Mouse (Mus musculus) midbrain, embryonic 12.5 days (tissue): Measurements from ENCODE around the gene Cyp2d40. TPM values are rescaled to one million over a fixed set of nuclear protein-coding genes. Genes with fewer than 3 reads are reported as not detected.

Experiments used
- ATAC-seq: fragments of 200-750 bp; cut with Nextera tagmentation; 2 replicates; pipeline ENCODE4 v1.8.0; 2017; ENCODE audit warnings: low read depth, moderate TSS enrichment, moderate library complexity; ENCODE audit not compliant: low FRiP score
- H3K27ac ChIP-seq: fragments of 300-500 bp; sonication (generic); replicated peaks from 2 replicates; pipeline ENCODE4 v1.5.1; 2016; ENCODE audit warnings: mild to moderate bottlenecking
- H3K27me3 ChIP-seq: fragments of 300-500 bp; sonication (generic); 2 replicates; pipeline ENCODE4 v1.6.1; 2016; ENCODE audit warnings: mild to moderate bottlenecking
- H3K36me3 ChIP-seq: fragments of 300-500 bp; sonication (generic); 2 replicates; pipeline ENCODE4 v1.6.1; 2016
- H3K4me1 ChIP-seq: fragments of 300-500 bp; sonication (generic); 2 replicates; pipeline ENCODE4 v1.6.1; 2016
- H3K4me2 ChIP-seq: fragments of 300-500 bp; sonication (generic); replicated peaks from 2 replicates; pipeline ENCODE4 v1.6.1; 2016; ENCODE audit warnings: mild to moderate bottlenecking, moderate library complexity
- H3K4me3 ChIP-seq: fragments of 300-500 bp; sonication (generic); 2 replicates; pipeline ENCODE4 v1.5.1; 2016; ENCODE audit warnings: mild to moderate bottlenecking
- H3K9ac ChIP-seq: fragments of 300-500 bp; sonication (generic); replicated peaks from 2 replicates; pipeline ENCODE4 v1.6.1; 2016; ENCODE audit warnings: mild to moderate bottlenecking, moderate library complexity
- H3K9me3 ChIP-seq: fragments of 300-500 bp; sonication (generic); 2 replicates; pipeline ENCODE4 v1.6.1; 2016; ENCODE audit warnings: mild to moderate bottlenecking
- WGBS: fragments of 180-500 bp; shearing (Covaris S2); methylation state at CpG from one replicate; pipeline ENCODE4 v1.1.7; 2016; 5-methylcytosine and 5-hydroxymethylcytosine counted together
- polyA plus RNA-seq: library from polyadenylated mRNA; unstranded; fragments of >200 nt; fragmentation: Nextera tagmentation; extraction: Ambion mirVana; gene quantifications from 2 replicates; pipeline ENCODE4 v1.2.1, GENCODE M21; 2016

Cyp2d40 gene
- not detected in 2 replicates for polyA plus RNA-seq

- Histone ChIP-seq H3K36me3 (no peaks in the 10 kb centered on the region), H3K27ac (no peak within 1 kb of the TSS), H3K4me1 (no peaks in the 10 kb centered on the region), H3K9ac (no peak within 1 kb of the TSS), H3K9me3 (no peaks in the 10 kb centered on the region), H3K27me3 (no peaks in the 10 kb centered on the region), H3K4me3 (no peak within 1 kb of the TSS), H3K4me2 (no peak within 1 kb of the TSS)
- WGBS: 92% methylated on average over 9 of the region's 9 CpGs
- ATAC-seq: no peak
These were observed at the start of gene Cyp2d40 for GRCm38 (mm10) chr15:82763631-82764420. Gene Cyp2d40 (minus strand): TSS chr15:82764183.

- no peak overlapping the region for H3K4me2 ChIP-seq
- no peak overlapping the region for H3K27ac ChIP-seq
- peaks cover 16% of the 10 kb centered on the region for H3K36me3 ChIP-seq
- no peaks in the 10 kb centered on the region for H3K9me3 ChIP-seq
- no peak overlapping the region for H3K9ac ChIP-seq
- 96% methylated on average over 1 of the region's 1 CpGs for WGBS
- H3K27me3 ChIP-seq: no peaks in the 10 kb centered on the region
- H3K4me1 ChIP-seq: peaks cover 5% of the 10 kb centered on the region; the same call in 1 of the 2 replicates
- ATAC-seq: no peak
- no peak overlapping the region for H3K4me3 ChIP-seq
These were observed 46.6 kb upstream of the Cyp2d40 start for GRCm38 (mm10) chr15:82810556-82810955.

- no peak overlapping the region for H3K9ac ChIP-seq
- H3K4me2 ChIP-seq: no peak overlapping the region
- H3K9me3 ChIP-seq: no peaks in the 10 kb centered on the region
- H3K27me3 ChIP-seq: no peaks in the 10 kb centered on the region
- no peak overlapping the region for H3K27ac ChIP-seq
- ATAC-seq: no peak
- H3K4me3 ChIP-seq: no peak overlapping the region
- WGBS: 70% methylated on average over 6 of the region's 6 CpGs
- H3K4me1 ChIP-seq: peaks cover 5% of the 10 kb centered on the region; the same call in 1 of the 2 replicates
- H3K36me3 ChIP-seq: peaks cover 16% of the 10 kb centered on the region
These were observed 45.5 kb upstream of the Cyp2d40 start for GRCm38 (mm10) chr15:82809511-82809910.

GRCm38 (mm10) chr15:82806969-82807763 is 43.2 kb upstream of the Cyp2d40 start:
- Histone ChIP-seq H3K9me3 (no peaks in the 10 kb centered on the region), H3K27ac (no peak overlapping the region), H3K4me3 (no peak overlapping the region), H3K4me2 (no peak overlapping the region), H3K9ac (no peak overlapping the region), H3K27me3 (no peaks in the 10 kb centered on the region), H3K36me3 (0 out of 2 replicates have a peak, but pooled peaks cover 10% of the 10 kb centered on the region), H3K4me1 (peaks cover 5% of the 10 kb centered on the region; the same call in 1 of the 2 replicates)
- no peak for ATAC-seq
- WGBS: 75% methylated on average over 5 of the region's 5 CpGs

GRCm38 (mm10) chr15:82804708-82805639 is 41.0 kb upstream of the Cyp2d40 start:
- H3K4me2 ChIP-seq: no peak overlapping the region
- H3K27ac ChIP-seq: no peak overlapping the region
- H3K9ac ChIP-seq: no peak overlapping the region
- H3K4me3 ChIP-seq: no peak overlapping the region
- H3K27me3 ChIP-seq: no peaks in the 10 kb centered on the region
- ATAC-seq: no peak
- H3K4me1 ChIP-seq: peaks cover 5% of the 10 kb centered on the region; the same call in 1 of the 2 replicates
- WGBS: 77% methylated on average over 5 of the region's 5 CpGs
- H3K36me3 ChIP-seq: 0 out of 2 replicates have a peak, but pooled peaks cover 5% of the 10 kb centered on the region
- H3K9me3 ChIP-seq: no peaks in the 10 kb centered on the region

- Histone ChIP-seq H3K4me2 (no peak overlapping the region), H3K4me3 (no peak overlapping the region), H3K36me3 (no peaks in the 10 kb centered on the region), H3K4me1 (no peaks in the 10 kb centered on the region), H3K9me3 (no peaks in the 10 kb centered on the region), H3K27ac (no peak overlapping the region), H3K27me3 (no peaks in the 10 kb centered on the region), H3K9ac (no peak overlapping the region)
- no peak for ATAC-seq
- 81% methylated on average over 3 of the region's 3 CpGs for WGBS
These were observed 32.0 kb upstream of the Cyp2d40 start for GRCm38 (mm10) chr15:82795936-82796440.

- Histone ChIP-seq H3K27me3 (no peaks in the 10 kb centered on the region), H3K4me3 (no peak within 1 kb of the TSS), H3K9me3 (no peaks in the 10 kb centered on the region), H3K9ac (no peak within 1 kb of the TSS), H3K27ac (no peak within 1 kb of the TSS), H3K36me3 (no peaks in the 10 kb centered on the region), H3K4me1 (no peaks in the 10 kb centered on the region), H3K4me2 (no peak within 1 kb of the TSS)
- no peak for ATAC-seq
- 92% methylated on average over 5 of the region's 5 CpGs for WGBS
These were observed 30.3 kb upstream of the Cyp2d40 start, which contains the start of gene Cyp2d26 for GRCm38 (mm10) chr15:82794277-82794676. Gene Cyp2d26 (minus strand): TSS chr15:82794294.

GRCm38 (mm10) chr15:82793868-82794267 is 29.9 kb upstream of the Cyp2d40 start:
- no peak for ATAC-seq
- no peaks in the 10 kb centered on the region for H3K27me3 ChIP-seq
- H3K4me3 ChIP-seq: no peak overlapping the region
- no peaks in the 10 kb centered on the region for H3K9me3 ChIP-seq
- H3K36me3 ChIP-seq: no peaks in the 10 kb centered on the region
- no peak overlapping the region for H3K9ac ChIP-seq
- H3K27ac ChIP-seq: no peak overlapping the region
- WGBS: 91% methylated on average over 6 of the region's 6 CpGs
- no peak overlapping the region for H3K4me2 ChIP-seq
- no peaks in the 10 kb centered on the region for H3K4me1 ChIP-seq

- Histone ChIP-seq H3K27me3 (no peaks in the 10 kb centered on the region), H3K36me3 (no peaks in the 10 kb centered on the region), H3K9me3 (no peaks in the 10 kb centered on the region), H3K4me3 (no peak overlapping the region), H3K9ac (no peak overlapping the region), H3K4me2 (no peak overlapping the region), H3K4me1 (no peaks in the 10 kb centered on the region), H3K27ac (no peak overlapping the region)
- WGBS: 67% methylated on average over 1 of the region's 1 CpGs
- no peak for ATAC-seq
These were observed 29.5 kb upstream of the Cyp2d40 start for GRCm38 (mm10) chr15:82793454-82793853.

GRCm38 (mm10) chr15:82792566-82792965 is 28.6 kb upstream of the Cyp2d40 start:
- H3K4me3 ChIP-seq: no peak overlapping the region
- no peaks in the 10 kb centered on the region for H3K27me3 ChIP-seq
- no peaks in the 10 kb centered on the region for H3K4me1 ChIP-seq
- H3K27ac ChIP-seq: no peak overlapping the region
- H3K36me3 ChIP-seq: no peaks in the 10 kb centered on the region
- ATAC-seq: no peak
- no peak overlapping the region for H3K4me2 ChIP-seq
- H3K9me3 ChIP-seq: no peaks in the 10 kb centered on the region
- WGBS: 92% methylated on average over 11 of the region's 11 CpGs
- no peak overlapping the region for H3K9ac ChIP-seq

GRCm38 (mm10) chr15:82784581-82784980 is 20.6 kb upstream of the Cyp2d40 start:
- H3K27ac ChIP-seq: no peak overlapping the region
- H3K36me3 ChIP-seq: no peaks in the 10 kb centered on the region
- H3K27me3 ChIP-seq: no peaks in the 10 kb centered on the region
- H3K9ac ChIP-seq: no peak overlapping the region
- ATAC-seq: no peak
- H3K4me1 ChIP-seq: no peaks in the 10 kb centered on the region
- H3K4me2 ChIP-seq: no peak overlapping the region
- 84% methylated on average over 1 of the region's 1 CpGs for WGBS
- H3K4me3 ChIP-seq: no peak overlapping the region
- H3K9me3 ChIP-seq: no peaks in the 10 kb centered on the region
